Mouse (Mus musculus) cortical plate, adult 2 months (tissue): ENCODE measurements around the gene Pcgf2. TPM values are rescaled to one million over a fixed set of nuclear protein-coding genes. Genes with fewer than 3 reads are reported as not detected.
A peak's percentile ranks its signal among the peaks of the same experiment; 100 is the strongest.
"Not testable (repeated sequence)": the region's sequence is repeated elsewhere in the genome, so short reads cannot be mapped to it uniquely, and the experiment has no call there.

Experiments
- H3K27ac ChIP-seq: fragments of 200-500 bp; 2 replicates; pipeline ENCODE4 v1.5.1; 2012; ENCODE audit warnings: low read length, control low read depth, inconsistent platforms; ENCODE audit not compliant: insufficient read depth
- H3K4me1 ChIP-seq: fragments of 200-500 bp; 2 replicates; pipeline ENCODE4 v1.6.1; 2011; ENCODE audit warnings: low read length; ENCODE audit not compliant: control insufficient read depth, insufficient read depth
- H3K4me3 ChIP-seq: fragments of 200-500 bp; 2 replicates; pipeline ENCODE4 v1.5.1; 2011; ENCODE audit warnings: mild to moderate bottlenecking, low read length, control low read depth; ENCODE audit not compliant: insufficient read depth
- CTCF ChIP-seq: fragments of 200-500 bp; IDR thresholded peaks from 2 replicates; pipeline ENCODE4 v1.5.1; 2011; ENCODE audit warnings: mild to moderate bottlenecking, control low read depth, low read length; ENCODE audit not compliant: insufficient read depth; ENCODE audit errors: extremely low read depth
- POLR2A ChIP-seq: fragments of 200-500 bp; IDR thresholded peaks from 2 replicates; pipeline ENCODE4 v1.6.1; 2011; ENCODE audit warnings: mild to moderate bottlenecking, low read length, control low read depth; ENCODE audit not compliant: insufficient read depth; ENCODE audit errors: extremely low read depth
- polyA plus RNA-seq: library from polyadenylated mRNA; depleted of rRNA; stranded (reverse); fragments of >200 nt; gene quantifications from 2 replicates; pipeline ENCODE4 v1.2.3, GENCODE M21; 2012

Pcgf2 gene
- polyA plus RNA-seq, 1 experiment: 64.1 TPM

DNA sequence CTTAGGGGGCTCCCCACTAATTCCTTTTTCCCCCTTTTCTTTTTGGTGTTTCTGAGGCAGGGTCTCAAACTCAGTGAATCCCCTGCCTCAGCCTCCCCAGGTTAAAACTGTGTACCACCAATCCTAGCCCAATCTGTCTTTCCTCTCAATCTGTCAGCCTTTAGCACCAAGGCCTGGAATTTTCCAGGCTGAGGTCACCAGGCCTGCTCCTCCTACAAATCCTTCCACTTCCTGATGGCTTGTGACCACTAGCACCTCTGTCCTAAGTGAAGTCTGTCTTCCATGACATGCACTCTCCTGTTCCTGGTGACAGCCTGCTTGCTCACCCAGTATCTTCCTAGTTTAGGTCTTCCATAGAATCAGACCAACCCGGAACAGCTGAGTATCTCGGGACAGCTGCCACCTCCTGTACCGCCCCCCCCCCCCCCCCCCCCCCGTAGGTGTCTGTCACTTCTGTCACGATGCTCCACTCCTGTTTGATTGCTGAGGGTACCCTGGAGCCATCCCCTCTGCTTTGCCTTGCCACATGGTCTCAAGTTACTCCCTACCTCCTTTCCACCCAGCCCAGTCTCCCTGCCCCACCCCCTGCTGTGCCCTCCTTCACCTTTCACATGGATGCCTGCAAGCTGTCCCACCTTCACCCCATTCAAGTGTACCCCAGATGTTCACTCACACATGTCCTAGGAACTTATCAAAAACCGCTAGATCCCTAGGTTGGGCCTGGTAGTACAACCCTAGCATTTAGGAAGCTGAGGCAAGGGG lies 42.9 kb downstream of the Pcgf2 start:
- H3K4me3 ChIP-seq: no peak overlapping the region
- H3K27ac ChIP-seq: no peak overlapping the region
- no peak for TF ChIP-seq CTCF
- TF ChIP-seq POLR2A: no peak
- peaks cover 8% of the 10 kb centered on the region; the same call in 1 of the 2 replicates for H3K4me1 ChIP-seq

GRCm38 (mm10) chr11:97656269-97656971 lies 43.9 kb downstream of the Pcgf2 start:
- TF ChIP-seq CTCF (no peak), POLR2A (no peak)
- peaks cover 8% of the 10 kb centered on the region; the same call in 1 of the 2 replicates for H3K4me1 ChIP-seq
- H3K4me3 ChIP-seq: no peak overlapping the region
- H3K27ac ChIP-seq: no peak overlapping the region

GRCm38 (mm10) chr11:97654210-97654609 lies 46.1 kb downstream of the Pcgf2 start:
- Histone ChIP-seq H3K4me3 (no peak overlapping the region), H3K27ac (no peak overlapping the region)
- TF ChIP-seq POLR2A (no peak), CTCF (no peak)

DNA sequence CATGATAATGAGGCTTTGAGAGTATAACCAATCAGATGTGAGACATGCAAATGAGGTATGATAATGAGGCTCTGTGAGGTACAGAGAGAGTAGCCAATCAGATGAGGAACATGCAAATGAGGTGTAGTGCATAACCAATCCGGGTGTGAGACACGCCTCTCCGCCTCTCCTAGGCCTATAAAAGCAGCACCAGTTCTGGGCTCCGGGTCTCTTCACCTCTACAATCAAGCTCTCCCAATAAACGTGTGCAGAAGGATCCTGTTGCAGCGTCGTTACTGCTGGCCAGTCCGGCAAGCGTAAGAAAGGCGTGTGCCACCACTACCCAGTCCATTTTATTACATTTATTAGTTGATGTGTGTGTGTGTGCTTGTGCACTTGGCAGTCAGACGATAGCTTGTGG lies 46.9 kb downstream of the Pcgf2 start:
- not testable (repeated sequence) for H3K4me3 ChIP-seq, H3K4me1 ChIP-seq, H3K27ac ChIP-seq

More at GRCm38 (mm10) chr11:97654210-97654609, 46.1 kb downstream of the Pcgf2 start:
- H3K4me1 ChIP-seq: peaks cover 4% of the 10 kb centered on the region; the same call in 1 of the 2 replicates

DNA sequence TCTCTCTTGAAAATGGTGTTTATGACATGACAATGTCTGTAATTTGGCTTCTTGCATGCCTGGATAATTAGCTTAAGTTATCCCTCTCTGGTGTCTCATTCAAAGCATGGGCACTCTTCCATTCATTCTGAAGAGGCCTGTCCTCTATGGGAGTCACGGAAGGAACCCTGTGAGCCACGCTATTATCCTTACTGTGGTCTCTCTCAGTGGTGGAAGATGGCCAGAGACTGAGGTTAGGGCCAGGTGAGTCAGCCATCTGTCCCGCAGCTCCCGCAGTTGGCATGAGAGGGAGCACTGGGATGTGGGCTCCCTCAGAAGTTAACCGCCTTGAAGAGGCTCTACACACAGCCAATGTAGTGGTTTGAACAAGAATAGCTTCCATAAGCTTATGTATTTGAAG lies 50.0 kb downstream of the Pcgf2 start:
- Histone ChIP-seq H3K4me3 (no peak overlapping the region), H3K27ac (no peak overlapping the region), H3K4me1 (no peaks in the 10 kb centered on the region)
- no peak for TF ChIP-seq POLR2A
- no peak for TF ChIP-seq CTCF

DNA sequence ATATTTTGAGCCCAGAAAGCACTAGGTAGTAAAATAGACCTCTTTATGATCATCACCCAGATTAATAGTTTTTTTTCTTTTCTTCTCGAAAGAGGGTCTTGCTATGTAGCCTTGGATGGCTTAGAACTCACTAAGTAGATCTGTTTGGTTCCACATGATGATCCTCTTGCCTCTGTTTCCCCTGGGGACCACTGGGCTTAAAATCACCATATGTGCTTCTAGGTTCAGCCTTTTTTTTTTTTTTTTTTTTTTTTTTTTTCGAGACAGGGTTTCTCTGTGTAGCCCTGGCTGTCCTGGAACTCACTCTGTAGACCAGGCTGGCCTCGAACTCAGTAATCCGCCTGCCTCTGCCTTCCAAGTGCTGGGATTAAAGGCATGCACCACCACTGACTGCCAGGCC lies 51.8 kb downstream of the Pcgf2 start:
- H3K4me3 ChIP-seq, H3K27ac ChIP-seq, H3K4me1 ChIP-seq: not testable (repeated sequence)

DNA sequence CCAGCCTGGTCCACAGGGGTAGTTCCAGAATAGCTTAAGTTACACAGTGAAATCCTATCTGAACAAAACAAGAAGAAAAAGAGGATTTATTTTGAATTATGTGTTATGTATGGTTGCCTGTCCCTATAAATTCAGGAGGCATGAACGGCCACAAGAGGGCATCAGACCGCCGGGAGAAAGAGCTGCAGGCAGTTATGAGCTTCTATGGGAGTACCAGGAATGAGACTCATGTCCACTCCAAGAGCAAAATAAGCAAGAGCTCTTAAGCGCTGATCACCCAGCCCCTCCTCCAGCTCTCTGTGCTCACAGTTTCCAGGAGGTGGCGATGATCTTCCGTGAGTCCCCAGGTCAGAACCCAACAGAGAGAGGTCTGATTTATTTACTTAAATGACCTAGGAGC lies 55.5 kb downstream of the Pcgf2 start:
- peak; percentile 64 for TF ChIP-seq CTCF
- TF ChIP-seq POLR2A: no peak
- no peak overlapping the region for H3K27ac ChIP-seq
- no peak overlapping the region for H3K4me3 ChIP-seq
- peaks cover 7% of the 10 kb centered on the region; the same call in 1 of the 2 replicates for H3K4me1 ChIP-seq

DNA sequence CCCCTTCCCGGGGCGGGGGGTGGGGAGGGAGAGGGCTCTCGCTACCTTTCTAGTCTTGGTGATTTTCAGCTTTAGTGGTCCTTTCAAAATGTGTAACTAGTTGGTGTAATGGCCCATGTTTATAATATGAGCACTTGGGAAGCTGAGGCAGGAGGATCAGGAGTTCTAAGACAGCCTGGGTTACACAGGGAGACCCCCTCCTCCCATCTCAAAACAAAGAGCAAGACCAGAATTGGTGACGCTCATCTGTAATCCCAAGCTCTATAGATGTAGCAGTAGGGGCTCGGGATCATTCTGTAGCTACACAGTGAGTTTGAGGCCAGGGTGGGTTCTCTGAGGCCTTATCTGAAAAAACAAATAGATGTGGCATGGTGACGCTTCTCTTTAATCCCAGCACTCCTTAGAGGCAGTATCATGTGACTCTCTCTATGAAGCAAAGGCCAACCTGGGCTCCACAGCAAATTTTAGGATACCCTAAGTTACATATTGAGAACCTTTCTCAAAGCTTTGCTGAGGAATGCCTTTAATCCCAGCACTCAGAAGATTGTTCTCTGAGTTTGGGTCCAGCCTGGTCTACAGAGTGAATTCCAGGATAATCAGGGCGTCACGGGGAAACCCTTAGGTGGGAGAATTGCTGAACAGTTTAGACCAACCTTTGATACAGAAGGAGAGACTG lies 56.8 kb downstream of the Pcgf2 start:
- Histone ChIP-seq H3K27ac (no peak overlapping the region), H3K4me3 (no peak overlapping the region)

DNA sequence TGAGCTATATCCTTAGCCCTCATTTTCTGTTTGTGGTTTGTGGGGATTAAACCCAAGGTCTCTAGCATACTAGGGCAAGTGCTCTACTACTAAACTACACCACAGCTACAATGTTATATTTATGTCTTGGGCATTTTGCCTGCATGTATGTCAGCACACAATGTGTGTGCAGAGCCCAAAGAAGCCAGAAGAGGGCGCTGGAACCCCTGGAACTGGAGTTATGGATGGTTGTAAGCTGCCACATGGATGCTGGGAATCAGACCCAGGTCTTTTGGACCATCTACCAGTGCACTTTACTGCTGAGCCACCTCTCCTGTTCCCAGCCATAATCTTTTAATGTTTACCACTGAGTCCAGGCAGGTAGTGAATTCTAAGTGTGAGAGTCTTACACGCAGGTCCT lies 57.6 kb downstream of the Pcgf2 start:
- H3K27ac ChIP-seq: 0 out of 2 replicates have a peak overlapping the region, but pooled peaks have one; percentile 51
- no peak overlapping the region for H3K4me3 ChIP-seq
- H3K4me1 ChIP-seq: peaks cover 7% of the 10 kb centered on the region; the same call in 1 of the 2 replicates
- TF ChIP-seq CTCF (0 out of 2 replicates have a peak, but pooled peaks have one; percentile 7), POLR2A (no peak)

More for the DNA sequence above, 56.8 kb downstream of the Pcgf2 start:
- peaks cover 7% of the 10 kb centered on the region; the same call in 1 of the 2 replicates for H3K4me1 ChIP-seq
- TF ChIP-seq POLR2A (no peak), CTCF (no peak)
